16 mouse cellular contexts compared by ENCODE assay signal in genomic region chr11:119092286-119092685, GRCm38 (mm10). TPM values are rescaled to one million over a fixed set of nuclear protein-coding genes. Genes with fewer than 3 reads are reported as not detected.
DNase-seq lines count a peak whose midpoint lies in the region; ATAC-seq and TF ChIP-seq lines count a peak whose summit lies in the region.
"Had no signal": no experiment of that assay in that cellular context is flagged by ENCODE, and none has a peak within 500 bp of the region (broad histone marks: within the 10 kb centered on the region; RNA-seq: fewer than 3 reads in every experiment).

No protein-coding gene starts in this region.

- peaks cover 59% of the 10 kb centered on the region for H3K27me3 ChIP-seq in kidney, embryonic 15.5 days
- peaks cover 31% of the 10 kb centered on the region for H3K27me3 ChIP-seq in lung, embryonic 14.5 days (ENCODE audit: insufficient read depth, low read length)
- no peaks in the 10 kb centered on the region; the same call in 1 of the 2 replicates for H3K27me3 ChIP-seq in stomach, postnatal 0 days (ENCODE audit: control insufficient read depth, insufficient read depth, low read length)
- peaks cover 28% of the 10 kb centered on the region for H3K27me3 ChIP-seq in midbrain, embryonic 14.5 days (ENCODE audit: control insufficient read depth, insufficient read depth, low read length)

- no peak for ATAC-seq in kidney, embryonic 15.5 days (replicated peaks; ENCODE audit: low FRiP score)
- ATAC-seq in lung, embryonic 14.5 days (ENCODE audit: insufficient read depth) = no peak
- ATAC-seq in stomach, postnatal 0 days (ENCODE audit: low FRiP score, low TSS enrichment) = no peak
- no peak for ATAC-seq in midbrain, embryonic 14.5 days (ENCODE audit: low FRiP score, low TSS enrichment)
- ATAC-seq: midbrain, embryonic 15.5 days had no signal

- H3K9ac ChIP-seq in kidney, embryonic 15.5 days = no peak overlapping the region
- no peak overlapping the region for H3K9ac ChIP-seq in lung, embryonic 14.5 days
- no peak overlapping the region for H3K9ac ChIP-seq in stomach, postnatal 0 days (ENCODE audit: low read length)
- H3K9ac ChIP-seq in midbrain, embryonic 14.5 days (replicated peaks; ENCODE audit: low read length) = no peak overlapping the region
- H3K9ac ChIP-seq: forebrain, embryonic 13.5 days; hindbrain, embryonic 12.5 days; liver, embryonic 14.5 days; midbrain, embryonic 15.5 days; neural tube, embryonic 13.5 days had no signal

- H3K36me3 ChIP-seq in kidney, embryonic 15.5 days = no peaks in the 10 kb centered on the region
- H3K36me3 ChIP-seq in lung, embryonic 14.5 days (ENCODE audit: insufficient read depth) = no peaks in the 10 kb centered on the region
- H3K36me3 ChIP-seq in stomach, postnatal 0 days (ENCODE audit: control insufficient read depth, insufficient read depth, low read length) = no peaks in the 10 kb centered on the region
- no peaks in the 10 kb centered on the region for H3K36me3 ChIP-seq in midbrain, embryonic 14.5 days (ENCODE audit: control insufficient read depth, insufficient read depth, low read length)
- H3K36me3 ChIP-seq: hindbrain, embryonic 12.5 days; midbrain, embryonic 15.5 days; neural tube, embryonic 13.5 days had no signal

- WGBS in kidney, embryonic 15.5 days = 70% methylated on average over 3 of the region's 3 CpGs
- 44% methylated on average over 3 of the region's 3 CpGs for WGBS in lung, embryonic 14.5 days
- 75% methylated on average over 3 of the region's 3 CpGs for WGBS in stomach, postnatal 0 days
- 79% methylated on average over 3 of the region's 3 CpGs for WGBS in midbrain, embryonic 14.5 days

- no peaks in the 10 kb centered on the region for H3K9me3 ChIP-seq in kidney, embryonic 15.5 days (replicated peaks)
- H3K9me3 ChIP-seq in lung, embryonic 14.5 days (ENCODE audit: low read depth, low read length) = no peaks in the 10 kb centered on the region
- no peaks in the 10 kb centered on the region for H3K9me3 ChIP-seq in stomach, postnatal 0 days (ENCODE audit: control insufficient read depth, low read length)
- no peaks in the 10 kb centered on the region for H3K9me3 ChIP-seq in midbrain, embryonic 14.5 days (ENCODE audit: control insufficient read depth, low read length)
- H3K9me3 ChIP-seq: forebrain, embryonic 13.5 days; hindbrain, embryonic 12.5 days; megakaryocyte, embryonic 14.5 days; midbrain, embryonic 15.5 days; neural tube, embryonic 13.5 days had no signal

- H3K27ac ChIP-seq in kidney, embryonic 15.5 days = no peak overlapping the region
- no peak overlapping the region for H3K27ac ChIP-seq in lung, embryonic 14.5 days (ENCODE audit: low read depth)
- H3K27ac ChIP-seq in stomach, postnatal 0 days (replicated peaks) = no peak overlapping the region
- no peak overlapping the region for H3K27ac ChIP-seq in midbrain, embryonic 14.5 days (replicated peaks; ENCODE audit: low read depth, low read length)
- H3K27ac ChIP-seq: forebrain, embryonic 13.5 days; hindbrain, embryonic 12.5 days; liver, embryonic 14.5 days; midbrain, embryonic 15.5 days; neural tube, embryonic 13.5 days had no signal

- H3K4me3 ChIP-seq in kidney, embryonic 15.5 days (replicated peaks) = no peak overlapping the region
- H3K4me3 ChIP-seq in lung, embryonic 14.5 days (ENCODE audit: low read depth, low read length) = no peak overlapping the region
- no peak overlapping the region for H3K4me3 ChIP-seq in stomach, postnatal 0 days (ENCODE audit: low read depth, low read length)
- H3K4me3 ChIP-seq in midbrain, embryonic 14.5 days (replicated peaks; ENCODE audit: low read depth, low read length) = no peak overlapping the region
- H3K4me3 ChIP-seq: forebrain, embryonic 13.5 days; gastrocnemius, adult 2 months; hindbrain, embryonic 12.5 days; megakaryocyte, embryonic 14.5 days; midbrain, embryonic 15.5 days; neural tube, embryonic 13.5 days had no signal

- H3K4me2 ChIP-seq in kidney, embryonic 15.5 days = no peak overlapping the region
- no peak overlapping the region for H3K4me2 ChIP-seq in lung, embryonic 14.5 days
- no peak overlapping the region for H3K4me2 ChIP-seq in stomach, postnatal 0 days (replicated peaks; ENCODE audit: low read depth)
- H3K4me2 ChIP-seq in midbrain, embryonic 14.5 days (ENCODE audit: low read length) = no peak overlapping the region
- H3K4me2 ChIP-seq: hindbrain, embryonic 12.5 days; midbrain, embryonic 15.5 days had no signal

- no peak for TF ChIP-seq EP300 in stomach, postnatal 0 days (optimal IDR thresholded peaks at IDR 0.05)

- H3K4me1 ChIP-seq in kidney, embryonic 15.5 days = peaks cover 46% of the 10 kb centered on the region
- peaks cover 6% of the 10 kb centered on the region for H3K4me1 ChIP-seq in lung, embryonic 14.5 days (ENCODE audit: insufficient read depth)
- peaks cover 8% of the 10 kb centered on the region for H3K4me1 ChIP-seq in stomach, postnatal 0 days (replicated peaks; ENCODE audit: control insufficient read depth, insufficient read depth)
- peaks cover 23% of the 10 kb centered on the region for H3K4me1 ChIP-seq in midbrain, embryonic 14.5 days (ENCODE audit: control insufficient read depth, insufficient read depth, low read length)

- DNase-seq in adrenal gland, adult (ENCODE audit: inconsistent age in 2 of 2, low spot score in 1 of 2) = peak; percentile 47 to 80
- no peak for DNase-seq in adrenal gland, postnatal 25 days
- peak; percentile 13 for DNase-seq in kidney, adult 18-20 months
- peak; percentile 72 for DNase-seq in lung, embryonic 14.5 days
- DNase-seq in lung, postnatal 4 days = no peak
- peak; percentile 13 for DNase-seq in stomach, postnatal 0 days (ENCODE audit: low spot score)
- DNase-seq in midbrain, embryonic 14.5 days = no peak
- DNase-seq: right cerebral cortex, postnatal 25 days had no signal

- no peak for TF ChIP-seq CTCF in lung, embryonic 14.5 days (IDR thresholded peaks at IDR 0.05; ENCODE audit: low read depth)
- no peak for TF ChIP-seq CTCF in stomach, postnatal 0 days (IDR thresholded peaks at IDR 0.05; ENCODE audit: low read depth)

RNA-seq across cellular contexts. Expression of gene Cbx4, which starts 6.3 kb away (rescaled TPM):
- 100 and 121 TPM in 2 replicates for total RNA-seq in adrenal gland, postnatal 25 days (2021)
- 8.6 and 9.9 TPM in 2 replicates for polyA plus RNA-seq in kidney, embryonic 15.5 days (2015; fragmentation: Nextera tagmentation; extraction: Ambion mirVana)
- 13.1 and 13.8 TPM in 2 replicates for polyA plus RNA-seq in lung, embryonic 14.5 days (2014; fragmentation: Nextera tagmentation; extraction: Ambion mirVana)
- 9.6 and 11.2 TPM in 2 replicates for polyA plus RNA-seq in stomach, postnatal 0 days (2015; fragmentation: Nextera tagmentation; extraction: Ambion mirVana)
- polyA plus RNA-seq in midbrain, embryonic 14.5 days (2014; fragmentation: Nextera tagmentation; extraction: Ambion mirVana) = 19.0 and 19.3 TPM in 2 replicates

RNA-seq across cellular contexts. Expression of gene Cbx8, which starts 51.5 kb away (rescaled TPM):
- 9.2 and 13.0 TPM in 2 replicates for total RNA-seq in adrenal gland, postnatal 25 days (2021)
- 9.8 and 10.3 TPM in 2 replicates for polyA plus RNA-seq in kidney, embryonic 15.5 days (2015; fragmentation: Nextera tagmentation; extraction: Ambion mirVana)
- polyA plus RNA-seq in lung, embryonic 14.5 days (2014; fragmentation: Nextera tagmentation; extraction: Ambion mirVana) = 8.5 and 8.8 TPM in 2 replicates
- polyA plus RNA-seq in stomach, postnatal 0 days (2015; fragmentation: Nextera tagmentation; extraction: Ambion mirVana) = 4.6 and 5.1 TPM in 2 replicates
- 11.5 and 12.4 TPM in 2 replicates for polyA plus RNA-seq in midbrain, embryonic 14.5 days (2014; fragmentation: Nextera tagmentation; extraction: Ambion mirVana)

Comparison
In these comparisons a context has a peak if more than half of its experiments do, and no peak if none do; other contexts are left out.
1. DNase-seq: peak in adrenal gland, adult (2 of 2), kidney, adult 18-20 months (single experiment), lung, embryonic 14.5 days (single experiment) and stomach, postnatal 0 days (single experiment); none in adrenal gland, postnatal 25 days (single experiment), lung, postnatal 4 days (0 of 2) and midbrain, embryonic 14.5 days (single experiment).